Mouse (Mus musculus) stomach, postnatal 0 days (tissue): ENCODE results near the gene Aldh3b3. TPM values are rescaled to one million over a fixed set of nuclear protein-coding genes. Genes with fewer than 3 reads are reported as not detected.

Source experiments
- ATAC-seq: fragments of 200-750 bp; cut with Nextera tagmentation; 2 replicates; pipeline ENCODE4 v1.8.0; 2017; ENCODE audit not compliant: low FRiP score, low TSS enrichment
- DNase-seq: peaks from one replicate; pipeline ENCODE4 v3.0.0-alpha.2; 2016; ENCODE audit warnings: low spot score
- H3K27ac ChIP-seq: fragments of 300-500 bp; sonication (generic); replicated peaks from 2 replicates; pipeline ENCODE4 v1.5.1; 2014; ENCODE audit warnings: mild to moderate bottlenecking, control low read depth
- H3K27me3 ChIP-seq: fragments of 300-500 bp; sonication (generic); 2 replicates; pipeline ENCODE4 v1.6.1; 2014; ENCODE audit warnings: low read length; ENCODE audit not compliant: control insufficient read depth, insufficient read depth
- H3K36me3 ChIP-seq: fragments of 300-500 bp; sonication (generic); 2 replicates; pipeline ENCODE4 v1.6.1; 2014; ENCODE audit warnings: low read length, mixed read lengths; ENCODE audit not compliant: control insufficient read depth, insufficient read depth
- H3K4me1 ChIP-seq: fragments of 300-500 bp; sonication (generic); replicated peaks from 2 replicates; pipeline ENCODE4 v1.6.1; 2014; ENCODE audit warnings: antibody characterized with exemption; ENCODE audit not compliant: control insufficient read depth, insufficient read depth
- H3K4me2 ChIP-seq: fragments of 300-500 bp; sonication (generic); replicated peaks from 2 replicates; pipeline ENCODE4 v1.6.1; 2014; ENCODE audit warnings: low read depth, mild to moderate bottlenecking, control low read depth, moderate library complexity
- H3K4me3 ChIP-seq: fragments of 300-500 bp; sonication (generic); 2 replicates; pipeline ENCODE4 v1.5.1; 2014; ENCODE audit warnings: low read depth, low read length, control low read depth
- H3K9ac ChIP-seq: fragments of 300-500 bp; sonication (generic); 2 replicates; pipeline ENCODE4 v1.6.1; 2014; ENCODE audit warnings: mild to moderate bottlenecking, low read length, control low read depth, mixed read lengths
- H3K9me3 ChIP-seq: fragments of 300-500 bp; sonication (generic); 2 replicates; pipeline ENCODE4 v1.6.1; 2016; ENCODE audit warnings: low read length; ENCODE audit not compliant: control insufficient read depth
- CTCF ChIP-seq: IDR thresholded peaks from 2 replicates; pipeline ENCODE4 v1.5.1; 2016; ENCODE audit warnings: antibody characterized with exemption, low read depth, mild to moderate bottlenecking, moderate library complexity
- EP300 ChIP-seq: optimal IDR thresholded peaks from 2 replicates; pipeline ENCODE3; 2016; ENCODE audit warnings: antibody characterized with exemption
- WGBS: fragments of 180-500 bp; shearing (Covaris S2); extraction: QIAGEN DNeasy Blood & Tissue Kit; methylation state at CpG from one replicate; pipeline ENCODE4 v1.1.7; 2014; 5-methylcytosine and 5-hydroxymethylcytosine counted together
- polyA plus RNA-seq: library from polyadenylated mRNA; unstranded; fragments of >200 nt; fragmentation: Nextera tagmentation; extraction: Ambion mirVana; gene quantifications from 2 replicates; pipeline ENCODE4 v1.2.1, GENCODE M21; 2015

The Aldh3b3 gene
- polyA plus RNA-seq, 1 experiment from 2014 or later, result 1.1 TPM

DNA sequence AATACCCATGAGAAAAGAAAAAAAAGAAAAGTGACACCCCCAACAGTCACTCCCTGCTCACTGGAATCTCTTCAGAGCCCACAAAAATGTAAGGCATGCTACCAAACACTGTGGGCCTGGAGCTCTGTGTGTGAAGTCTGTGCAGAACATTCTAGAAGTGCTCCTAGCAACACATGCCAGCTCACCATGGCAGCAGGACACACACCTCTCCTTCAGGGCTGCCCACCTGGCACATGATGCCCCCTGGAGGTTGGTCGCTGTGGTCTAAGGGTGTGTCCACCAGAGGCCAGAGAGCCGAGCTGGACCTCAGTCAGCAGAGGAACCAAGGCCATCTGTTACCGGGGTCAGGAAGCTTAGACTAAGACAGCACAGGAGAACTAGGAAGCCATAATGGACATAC, 32.2 kb upstream of the Aldh3b3 start:
- DNase-seq, result peak; percentile 36
- TF ChIP-seq EP300, result no peak
- TF ChIP-seq CTCF, result peak; percentile 42; the same call in 1 of the 2 replicates
- no peak overlapping the region for H3K4me3 ChIP-seq
- 57% methylated on average over 3 of the region's 3 CpGs for whole genome bisulfite sequencing
- no peak for ATAC-seq
- no peaks in the 10 kb centered on the region for H3K27me3 ChIP-seq
- no peaks in the 10 kb centered on the region for H3K9me3 ChIP-seq
- no peak overlapping the region for H3K4me2 ChIP-seq
- H3K4me1 ChIP-seq, result peaks cover 6% of the 10 kb centered on the region
- H3K9ac ChIP-seq, result no peak overlapping the region
- no peaks in the 10 kb centered on the region for H3K36me3 ChIP-seq
- H3K27ac ChIP-seq, result no peak overlapping the region

DNA sequence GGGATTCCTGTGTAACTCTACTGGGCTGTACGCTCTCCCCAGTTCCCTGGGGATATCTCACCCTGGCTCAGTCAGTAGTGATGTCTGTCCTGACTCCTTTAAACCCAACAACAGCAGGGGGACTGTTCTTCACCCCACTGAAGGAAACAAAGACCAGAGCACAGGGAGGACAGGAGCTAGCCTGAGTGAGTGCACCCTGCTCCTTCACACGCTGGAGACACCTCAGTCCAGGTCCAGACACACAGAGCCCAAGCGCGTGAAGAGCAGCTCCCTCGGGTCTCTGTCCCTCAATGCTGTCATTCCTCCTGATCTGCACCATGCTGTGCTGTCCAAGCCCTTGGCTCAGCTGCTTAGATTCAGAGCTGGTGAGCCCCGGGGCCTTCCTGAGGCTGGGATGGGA, 31.8 kb upstream of the Aldh3b3 start:
- Histone ChIP-seq H3K27me3 (no peaks in the 10 kb centered on the region), H3K36me3 (no peaks in the 10 kb centered on the region), H3K4me2 (no peak overlapping the region), H3K9me3 (no peaks in the 10 kb centered on the region), H3K4me1 (peaks cover 6% of the 10 kb centered on the region), H3K4me3 (no peak overlapping the region), H3K27ac (no peak overlapping the region), H3K9ac (no peak overlapping the region)
- ATAC-seq (no peak), DNase-seq (no peak)
- TF ChIP-seq EP300 (no peak), CTCF (no peak)
- WGBS, result 61% methylated on average over 6 of the region's 6 CpGs

DNA sequence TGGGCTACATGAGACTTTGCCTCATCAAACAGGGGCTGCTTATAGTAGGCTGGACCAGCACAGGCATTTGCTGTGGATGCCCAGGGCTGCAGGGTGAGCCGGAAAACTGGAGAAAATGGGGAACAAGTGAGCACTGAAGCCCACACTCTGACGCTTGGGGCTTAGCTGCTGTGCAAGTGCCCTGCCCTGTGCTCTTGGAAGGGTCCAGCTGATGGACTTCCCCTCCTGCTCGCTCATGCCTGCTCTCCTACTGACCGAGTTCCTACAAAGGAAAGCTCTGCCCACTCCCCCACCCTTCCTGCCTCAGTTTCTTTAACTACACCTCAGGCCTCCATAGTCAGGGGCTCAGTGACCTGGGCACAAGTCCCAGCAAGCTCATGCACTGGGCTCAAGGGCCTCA, 30.5 kb upstream of the Aldh3b3 start:
- 88% methylated on average over 4 of the region's 4 CpGs for WGBS
- Histone ChIP-seq H3K4me3 (no peak overlapping the region), H3K9me3 (no peaks in the 10 kb centered on the region), H3K9ac (no peak overlapping the region), H3K4me2 (no peak overlapping the region), H3K27ac (no peak overlapping the region), H3K4me1 (peaks cover 6% of the 10 kb centered on the region), H3K36me3 (no peaks in the 10 kb centered on the region), H3K27me3 (no peaks in the 10 kb centered on the region)
- TF ChIP-seq CTCF, result no peak
- no peak for TF ChIP-seq EP300
- DNase-seq (no peak), ATAC-seq (no peak)

DNA sequence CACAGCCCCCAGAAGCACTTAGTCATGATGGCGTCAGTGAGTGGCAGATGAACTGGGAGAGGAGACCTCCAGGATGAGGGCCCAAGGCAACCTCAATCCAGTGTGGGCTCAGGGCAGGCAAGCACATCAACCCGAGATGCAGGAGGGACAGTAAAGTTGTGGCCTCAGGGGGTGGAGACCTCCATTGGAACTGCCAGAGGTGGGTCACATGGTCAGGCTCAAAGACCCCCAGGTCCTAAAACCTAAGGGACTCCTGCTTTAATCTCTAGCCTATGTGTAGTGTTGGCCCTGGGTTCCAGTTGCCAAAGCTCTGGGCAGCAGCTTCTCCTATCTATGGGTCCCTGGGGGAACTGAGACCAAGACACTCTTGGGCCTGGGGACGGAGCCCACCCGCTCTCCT, 29.7 kb upstream of the Aldh3b3 start:
- H3K36me3 ChIP-seq, result no peaks in the 10 kb centered on the region

DNA sequence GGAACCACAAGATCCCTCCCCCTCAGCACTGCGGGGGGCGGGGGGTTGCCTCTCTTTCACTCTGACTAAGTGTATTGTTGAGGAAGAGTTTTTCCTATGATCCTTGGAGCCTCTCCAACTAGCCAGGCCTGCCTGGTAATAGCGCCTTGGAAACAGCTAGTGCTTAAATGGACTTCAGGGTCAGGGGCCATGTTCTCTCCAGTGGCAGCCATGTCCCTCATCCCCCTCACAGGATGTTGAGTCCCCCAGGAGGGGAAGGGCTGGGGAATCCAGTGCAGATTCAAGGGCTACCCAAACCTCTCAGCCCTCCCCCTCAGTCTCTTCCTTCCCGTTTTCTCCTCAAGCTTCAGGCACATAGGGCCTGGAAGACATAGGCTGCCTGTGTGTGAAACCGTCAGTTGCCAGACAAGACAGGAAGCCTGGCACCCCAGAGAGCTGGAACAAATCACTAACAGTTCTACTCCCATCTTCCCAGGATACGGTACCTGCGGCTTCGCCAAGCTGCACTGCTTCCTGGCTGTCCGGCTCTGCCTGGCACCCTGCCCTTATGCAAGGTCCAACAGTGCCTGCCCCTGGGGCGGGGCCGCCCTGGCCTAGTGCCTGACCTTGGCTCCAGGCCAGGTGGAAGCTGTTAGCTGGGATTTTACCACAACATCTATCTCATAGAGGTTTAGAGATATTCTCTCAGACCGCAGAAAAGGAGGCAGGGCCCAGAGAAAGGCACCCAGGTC, 29.1 kb upstream of the Aldh3b3 start, which contains the start of gene Aldh3b1:
Aldh3b1 (minus strand) TSS at position 598 of the 731 bp plus-strand sequence.
- H3K9me3 ChIP-seq, result no peaks in the 10 kb centered on the region
- H3K36me3 ChIP-seq, result no peaks in the 10 kb centered on the region
- peak; percentile 73 for ATAC-seq
- no peak within 1 kb of the TSS for H3K4me3 ChIP-seq
- peak within 1 kb of the TSS; percentile 78 for H3K27ac ChIP-seq
- no peak within 1 kb of the TSS for H3K4me2 ChIP-seq
- H3K9ac ChIP-seq, result peak within 1 kb of the TSS; percentile 43; the same call in 1 of the 2 replicates
- H3K27me3 ChIP-seq, result no peaks in the 10 kb centered on the region
- H3K4me1 ChIP-seq, result peaks cover 6% of the 10 kb centered on the region
- WGBS, result 21% methylated on average over 12 of the region's 12 CpGs
- peak; percentile 75 for DNase-seq
- TF ChIP-seq CTCF, result no peak
- TF ChIP-seq EP300, result no peak

More for the DNA sequence above, 29.7 kb upstream of the Aldh3b3 start:
- Histone ChIP-seq H3K27ac (peak overlapping the region; percentile 78; the same call in 1 of the 2 replicates), H3K27me3 (no peaks in the 10 kb centered on the region), H3K9me3 (no peaks in the 10 kb centered on the region), H3K4me1 (peaks cover 6% of the 10 kb centered on the region), H3K9ac (no peak overlapping the region), H3K4me2 (no peak overlapping the region), H3K4me3 (no peak overlapping the region)
- DNase-seq (no peak), ATAC-seq (no peak)
- no peak for TF ChIP-seq EP300
- TF ChIP-seq CTCF, result no peak
- 74% methylated on average over 4 of the region's 4 CpGs for WGBS

DNA sequence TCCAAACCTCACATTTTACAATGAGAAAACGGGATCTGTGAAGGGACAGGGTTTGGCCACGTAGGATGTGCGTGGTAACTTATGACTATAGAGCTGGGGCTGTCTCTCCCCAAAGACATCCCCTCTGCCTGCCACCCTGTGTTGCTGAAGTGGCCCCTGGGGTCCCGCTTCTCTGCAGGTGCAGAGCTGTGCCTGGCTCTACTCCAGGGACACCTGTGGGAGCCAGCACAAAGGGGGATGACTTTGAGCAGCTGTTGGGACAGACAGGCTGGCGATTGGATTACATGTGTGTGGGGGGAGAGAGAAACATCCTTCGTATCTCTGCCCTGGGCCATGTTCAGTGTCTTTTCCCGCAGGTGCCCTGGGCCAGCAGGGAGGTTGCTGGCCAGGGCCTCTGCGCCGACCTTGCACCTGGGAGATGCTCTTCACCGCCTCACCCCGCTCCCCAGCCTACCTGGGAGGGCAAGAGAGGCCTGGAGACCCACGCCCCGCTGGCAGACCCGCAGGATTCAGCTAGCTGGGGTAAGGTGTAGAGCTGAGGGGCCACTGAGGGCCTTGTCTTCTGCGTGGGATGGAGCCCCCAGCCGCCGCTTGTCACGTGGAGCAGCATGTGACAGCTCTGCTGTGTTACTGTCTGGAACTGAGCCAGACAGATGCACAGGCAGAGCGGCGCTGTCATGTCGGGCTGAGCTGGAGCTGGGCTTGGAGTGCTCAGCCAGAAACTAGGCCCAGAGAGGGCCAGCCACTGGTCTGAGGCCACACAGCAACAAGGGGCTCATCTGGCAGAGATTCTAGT, 28.0 kb upstream of the Aldh3b3 start:
- no peak overlapping the region for H3K9ac ChIP-seq

More for the DNA sequence above, 28.0 kb upstream of the Aldh3b3 start:
- DNase-seq (no peak), ATAC-seq (no peak)
- WGBS, result 72% methylated on average over 21 of the region's 21 CpGs
- no peak overlapping the region for H3K4me2 ChIP-seq
- H3K27me3 ChIP-seq, result no peaks in the 10 kb centered on the region
- no peak overlapping the region for H3K4me3 ChIP-seq
- no peaks in the 10 kb centered on the region for H3K9me3 ChIP-seq
- peak overlapping the region; percentile 78 for H3K27ac ChIP-seq
- H3K36me3 ChIP-seq, result no peaks in the 10 kb centered on the region
- peaks cover 6% of the 10 kb centered on the region for H3K4me1 ChIP-seq
- TF ChIP-seq CTCF, result no peak
